Mouse (Mus musculus): ENCODE measurements around the gene Tnks2. TPM values are rescaled to one million over a fixed set of nuclear protein-coding genes. Genes with fewer than 3 reads are reported as not detected.

Tnks2 gene
- 10.2 and 12.0 TPM in 2 replicates for polyA plus RNA-seq (2021; fragmentation: Nextera tagmentation)
- long read RNA-seq, experiment 1, partial matches to known transcripts = 45 of 48 reads
- long read RNA-seq, experiment 1, other reads (novel, unspliced or antisense) = 3 of 48 reads
- long read RNA-seq, experiment 2, full-length matches to known transcripts = 2 of 63 reads
- long read RNA-seq, experiment 2, partial matches to known transcripts = 55 of 63 reads
- long read RNA-seq, experiment 2, other reads (novel, unspliced or antisense) = 6 of 63 reads

GRCm38 (mm10) chr19:36833788-36834531 is at the start of gene Tnks2:
Gene Tnks2 (plus strand): TSS chr19:36834232.

GRCm38 (mm10) chr19:36919466-36919865 is 85.4 kb downstream of the Tnks2 start, which contains the start of gene Fgfbp3:
Gene Fgfbp3 (minus strand): TSS chr19:36919615.

DNA sequence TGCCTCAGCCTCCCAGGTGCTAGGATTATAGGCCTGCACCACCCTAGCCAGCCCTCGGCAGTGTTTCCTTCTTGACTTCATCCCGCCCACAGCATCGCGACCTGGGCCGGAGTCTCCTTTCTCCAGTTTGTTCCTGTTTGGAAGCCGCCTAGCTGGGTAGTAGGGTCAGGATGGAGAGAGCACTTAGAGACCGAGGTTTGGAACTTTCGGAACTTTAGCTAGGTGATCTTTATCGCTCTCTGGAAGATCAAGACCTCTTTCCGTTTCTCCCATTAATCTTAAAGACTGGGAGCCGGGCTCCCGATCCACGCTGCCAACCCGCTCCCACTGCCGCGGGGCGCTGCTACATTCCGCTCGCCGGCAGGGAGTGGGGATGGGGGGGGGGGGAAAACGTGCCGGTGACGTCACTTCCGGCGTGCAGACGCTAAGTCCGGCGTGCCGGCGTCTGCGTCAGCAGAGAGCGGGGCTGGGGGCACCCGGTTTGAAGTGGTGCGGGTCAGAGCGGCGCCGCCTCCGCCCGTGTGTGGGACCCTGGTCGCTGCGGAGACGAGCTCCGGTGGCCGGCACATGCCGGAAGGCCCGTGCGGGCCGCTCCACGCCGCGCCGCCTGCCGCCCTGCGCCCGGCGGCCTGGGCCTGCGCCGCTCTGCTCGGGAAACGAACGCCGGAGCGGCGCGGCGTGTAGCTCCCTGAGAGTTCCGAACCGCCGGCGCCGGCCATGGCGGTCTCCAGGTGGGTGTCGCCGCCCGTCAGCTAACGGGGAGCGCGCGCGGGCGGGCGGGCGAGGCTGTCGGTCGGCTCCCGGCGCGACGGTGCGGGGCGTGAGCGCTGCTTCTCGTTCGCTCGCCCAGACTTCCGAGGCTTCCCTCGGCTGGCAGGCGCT is 91.9 kb downstream of the Tnks2 start, which contains the start of gene Btaf1:
TSS of gene Btaf1 (plus strand) at position 409 of the 882 bp plus-strand sequence.

Other genes with a start within 250 kb of the Tnks2 start
- 21.6 and 25.0 TPM in 2 replicates for gene Ppp1r3c, start 97.6 kb upstream of the Tnks2 start, polyA plus RNA-seq (2021; fragmentation: Nextera tagmentation)
- 8.1 and 13.4 TPM in 2 replicates for gene Fgfbp3, start 85.4 kb downstream of the Tnks2 start, polyA plus RNA-seq (2021; fragmentation: Nextera tagmentation)
- gene Btaf1, start 91.8 kb downstream of the Tnks2 start, polyA plus RNA-seq (2021; fragmentation: Nextera tagmentation) = 2.2 and 2.7 TPM in 2 replicates

All from layer of hippocampus, adult 6 months (tissue).